Mouse (Mus musculus): ENCODE measurements around the gene Plbd1.

Gene Plbd1

GRCm38 (mm10) chr6:136661706-136662016, at the start of gene Plbd1:
Plbd1 (minus strand) TSS chr6:136661928.
- DNase-seq (ENCODE audit: low spot score), result peak; percentile 23

- no peak for DNase-seq (ENCODE audit: low spot score)
Measured at GRCm38 (mm10) chr6:136710408-136710807, 48.7 kb upstream of the Plbd1 start.

GRCm38 (mm10) chr6:136708597-136708996, 46.9 kb upstream of the Plbd1 start:
- DNase-seq (ENCODE audit: low spot score), result no peak

GRCm38 (mm10) chr6:136701878-136702277, 40.1 kb upstream of the Plbd1 start:
- no peak for DNase-seq (ENCODE audit: low spot score)

- DNase-seq (ENCODE audit: low spot score), result no peak
Measured at GRCm38 (mm10) chr6:136701185-136701584, 39.5 kb upstream of the Plbd1 start.

- no peak for DNase-seq (ENCODE audit: low spot score)
Measured at GRCm38 (mm10) chr6:136691314-136691713, 29.6 kb upstream of the Plbd1 start.

- no peak for DNase-seq (ENCODE audit: low spot score)
Measured at GRCm38 (mm10) chr6:136690527-136690926, 28.8 kb upstream of the Plbd1 start.

GRCm38 (mm10) chr6:136689790-136690413, 28.2 kb upstream of the Plbd1 start:
- no peak for DNase-seq (ENCODE audit: low spot score)

GRCm38 (mm10) chr6:136685433-136685832, 23.7 kb upstream of the Plbd1 start:
- no peak for DNase-seq (ENCODE audit: low spot score)

GRCm38 (mm10) chr6:136683410-136684334, 21.9 kb upstream of the Plbd1 start:
- no peak for DNase-seq (ENCODE audit: low spot score)

GRCm38 (mm10) chr6:136679381-136679780, 17.7 kb upstream of the Plbd1 start:
- DNase-seq (ENCODE audit: low spot score), result no peak

GRCm38 (mm10) chr6:136674935-136675334, 13.2 kb upstream of the Plbd1 start:
- no peak for DNase-seq (ENCODE audit: low spot score)

GRCm38 (mm10) chr6:136672467-136672866, 10.7 kb upstream of the Plbd1 start:
- DNase-seq (ENCODE audit: low spot score), result no peak

GRCm38 (mm10) chr6:136669274-136669673, 7.5 kb upstream of the Plbd1 start:
- no peak for DNase-seq (ENCODE audit: low spot score)

GRCm38 (mm10) chr6:136668266-136668986, 6.7 kb upstream of the Plbd1 start:
- no peak for DNase-seq (ENCODE audit: low spot score)

GRCm38 (mm10) chr6:136662063-136662462, 335 bp upstream of the Plbd1 start:
- no peak for DNase-seq (ENCODE audit: low spot score)

GRCm38 (mm10) chr6:136660831-136661705, 660 bp downstream of the Plbd1 start:
- no peak for DNase-seq (ENCODE audit: low spot score)

- no peak for DNase-seq (ENCODE audit: low spot score)
Measured at GRCm38 (mm10) chr6:136659226-136659625, 2.5 kb downstream of the Plbd1 start.

- DNase-seq (ENCODE audit: low spot score), result no peak
Measured at GRCm38 (mm10) chr6:136658303-136658702, 3.4 kb downstream of the Plbd1 start.

- DNase-seq (ENCODE audit: low spot score), result no peak
Measured at GRCm38 (mm10) chr6:136655786-136656185, 5.9 kb downstream of the Plbd1 start.

GRCm38 (mm10) chr6:136654470-136654869, 7.3 kb downstream of the Plbd1 start:
- no peak for DNase-seq (ENCODE audit: low spot score)

- no peak for DNase-seq (ENCODE audit: low spot score)
Measured at GRCm38 (mm10) chr6:136653331-136653730, 8.4 kb downstream of the Plbd1 start.
